Mouse (Mus musculus): Measurements from ENCODE around the gene Rab23. TPM values are rescaled to one million over a fixed set of nuclear protein-coding genes. Genes with fewer than 3 reads are reported as not detected.

The Rab23 gene
- polyA plus RNA-seq, 1 experiment from 2014 or later, result 25.9 TPM

DNA sequence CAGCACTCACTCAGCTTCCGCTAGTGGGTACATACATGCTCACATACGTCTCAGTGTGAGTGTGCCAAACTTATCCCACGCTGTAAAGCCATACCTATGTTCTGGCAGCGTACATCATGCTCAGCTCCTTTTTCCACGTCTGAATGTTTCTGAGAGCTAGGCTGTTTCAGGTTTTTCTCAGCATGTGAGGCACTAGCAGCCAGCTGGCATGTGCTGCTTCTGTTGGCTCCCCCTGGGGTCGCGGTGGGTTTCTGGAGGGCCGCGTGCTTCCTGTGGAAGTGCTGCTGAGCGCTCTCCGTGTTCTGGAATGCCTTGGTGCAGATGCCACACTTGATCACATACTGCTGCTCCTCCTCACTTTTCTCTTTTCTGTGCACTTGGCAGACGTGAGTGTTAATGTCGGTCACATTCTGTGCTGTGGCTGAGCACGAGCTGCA is 56.5 kb downstream of the Rab23 start:
- 86% methylated on average over 14 of the region's 14 CpGs for WGBS
- Histone ChIP-seq H3K4me1 (replicated peaks) (no peaks in the 10 kb centered on the region), H3K4me2 (no peak overlapping the region), H3K4me3 (no peak overlapping the region), H3K27me3 (no peaks in the 10 kb centered on the region), H3K9me3 (no peaks in the 10 kb centered on the region), H3K9ac (no peak overlapping the region), H3K27ac (no peak overlapping the region), H3K36me3 (peaks cover 54% of the 10 kb centered on the region)
- no peak for ATAC-seq (ENCODE audit: low FRiP score)

- H3K4me1 ChIP-seq (replicated peaks), result no peaks in the 10 kb centered on the region; the same call in 1 of the 2 replicates
- H3K27ac ChIP-seq, result no peak overlapping the region
- no peak overlapping the region for H3K9ac ChIP-seq
- no peak for ATAC-seq (ENCODE audit: low FRiP score)
- no peaks in the 10 kb centered on the region for H3K27me3 ChIP-seq
- no peak overlapping the region for H3K4me2 ChIP-seq
- no peaks in the 10 kb centered on the region for H3K9me3 ChIP-seq
- peaks cover 21% of the 10 kb centered on the region for H3K36me3 ChIP-seq
- 98% methylated on average over 5 of the region's 5 CpGs for WGBS
- H3K4me3 ChIP-seq, result no peak overlapping the region
These were observed 64.9 kb downstream of the Rab23 start for GRCm38 (mm10) chr1:33784561-33784960.

DNA sequence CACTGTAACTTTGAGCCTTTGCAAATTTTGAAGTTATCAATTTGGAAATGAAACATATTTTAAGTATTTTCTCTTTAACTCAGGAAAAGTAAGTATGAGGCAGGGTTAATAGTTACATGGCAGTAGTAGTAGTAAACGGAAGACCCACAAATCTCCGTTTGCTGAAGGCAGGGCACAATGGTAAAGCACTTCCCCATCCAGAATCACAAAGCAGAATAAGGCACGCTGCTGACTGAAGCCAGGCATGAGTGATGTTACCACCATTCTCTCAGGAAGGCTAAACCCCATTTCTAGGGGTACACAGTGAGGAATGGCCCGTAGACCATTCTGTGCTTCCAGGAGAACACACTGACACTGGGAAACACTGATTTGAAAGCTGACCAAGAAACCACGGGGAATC is 68.4 kb downstream of the Rab23 start:
- H3K4me3 ChIP-seq, result no peak overlapping the region
- H3K9ac ChIP-seq, result no peak overlapping the region
- H3K36me3 ChIP-seq, result peaks cover 13% of the 10 kb centered on the region
- 81% methylated on average over 5 of the region's 5 CpGs for WGBS
- H3K9me3 ChIP-seq, result no peaks in the 10 kb centered on the region
- ATAC-seq (ENCODE audit: low FRiP score), result no peak
- H3K27ac ChIP-seq, result no peak overlapping the region
- H3K4me2 ChIP-seq, result no peak overlapping the region
- H3K4me1 ChIP-seq (replicated peaks), result no peaks in the 10 kb centered on the region; the same call in 1 of the 2 replicates
- H3K27me3 ChIP-seq, result no peaks in the 10 kb centered on the region

- no peaks in the 10 kb centered on the region for H3K9me3 ChIP-seq
- 68% methylated on average over 3 of the region's 3 CpGs for WGBS
- H3K4me1 ChIP-seq (replicated peaks), result no peaks in the 10 kb centered on the region; the same call in 1 of the 2 replicates
- ATAC-seq (ENCODE audit: low FRiP score), result no peak
- no peaks in the 10 kb centered on the region for H3K27me3 ChIP-seq
- H3K36me3 ChIP-seq, result peaks cover 9% of the 10 kb centered on the region
- no peak overlapping the region for H3K4me3 ChIP-seq
- H3K9ac ChIP-seq, result no peak overlapping the region
- no peak overlapping the region for H3K27ac ChIP-seq
- H3K4me2 ChIP-seq, result no peak overlapping the region
These were observed 68.8 kb downstream of the Rab23 start for GRCm38 (mm10) chr1:33788493-33788892.

Other genes starting within 250 kb of the Rab23 start
- gene Prim2, start 50.1 kb upstream of the Rab23 start, polyA plus RNA-seq (2015; fragmentation: Nextera tagmentation; extraction: Ambion mirVana), result 24.2 and 26.1 TPM in 2 replicates
- 17.8 and 17.9 TPM in 2 replicates for gene Bag2, start 37.9 kb downstream of the Rab23 start, polyA plus RNA-seq (2015; fragmentation: Nextera tagmentation; extraction: Ambion mirVana)
- gene Zfp451, start 94.7 kb downstream of the Rab23 start, polyA plus RNA-seq (2015; fragmentation: Nextera tagmentation; extraction: Ambion mirVana), result 44.3 and 46.7 TPM in 2 replicates
- 20.5 and 22.9 TPM in 2 replicates for gene Bend6, start 187.9 kb downstream of the Rab23 start, polyA plus RNA-seq (2015; fragmentation: Nextera tagmentation; extraction: Ambion mirVana)
- gene Dst, start 188.3 kb downstream of the Rab23 start, polyA plus RNA-seq (2015; fragmentation: Nextera tagmentation; extraction: Ambion mirVana), result 37.3 and 37.7 TPM in 2 replicates

Measured in hindbrain, embryonic 13.5 days (tissue).